Mouse (Mus musculus) forebrain, postnatal 0 days (tissue): ENCODE results near the gene Pcsk2. TPM values are rescaled to one million over a fixed set of nuclear protein-coding genes. Genes with fewer than 3 reads are reported as not detected.
A peak's percentile ranks its signal among the peaks of the same experiment; 100 is the strongest.

Experiments
- ATAC-seq: fragments of 200-750 bp; cut with Nextera tagmentation; 2 replicates; pipeline ENCODE4 v1.8.0; 2017; ENCODE audit warnings: mild to moderate bottlenecking, moderate library complexity
- DNase-seq: peaks from one replicate; pipeline ENCODE4 v3.0.0-alpha.2; 2015
- H3K27ac ChIP-seq: fragments of 300-500 bp; sonication (generic); 2 replicates; pipeline ENCODE4 v1.5.1; 2014; ENCODE audit warnings: low read depth, mild to moderate bottlenecking, antibody characterized with exemption, low read length, moderate library complexity, mixed read lengths
- H3K27me3 ChIP-seq: fragments of 300-500 bp; sonication (generic); 2 replicates; pipeline ENCODE4 v1.6.1; 2014; ENCODE audit warnings: mild to moderate bottlenecking, low read length, mixed read lengths; ENCODE audit not compliant: insufficient read depth
- H3K36me3 ChIP-seq: fragments of 300-500 bp; sonication (generic); 2 replicates; pipeline ENCODE4 v1.6.1; 2014; ENCODE audit warnings: mild to moderate bottlenecking, moderate library complexity; ENCODE audit not compliant: insufficient read depth
- H3K4me1 ChIP-seq: fragments of 300-500 bp; sonication (generic); 2 replicates; pipeline ENCODE4 v1.6.1; 2014; ENCODE audit warnings: antibody characterized with exemption; ENCODE audit not compliant: insufficient read depth
- H3K4me2 ChIP-seq: fragments of 300-500 bp; sonication (generic); 2 replicates; pipeline ENCODE4 v1.6.1; 2014; ENCODE audit warnings: low read depth, mild to moderate bottlenecking, moderate library complexity
- H3K4me3 ChIP-seq: fragments of 300-500 bp; sonication (generic); 2 replicates; pipeline ENCODE4 v1.5.1; 2014; ENCODE audit warnings: low read depth, low read length, mixed read lengths
- H3K9ac ChIP-seq: fragments of 300-500 bp; sonication (generic); 2 replicates; pipeline ENCODE4 v1.6.1; 2014; ENCODE audit warnings: mild to moderate bottlenecking
- H3K9me3 ChIP-seq: fragments of 300-500 bp; sonication (generic); 2 replicates; pipeline ENCODE4 v1.6.1; 2016; ENCODE audit warnings: low read length
- CTCF ChIP-seq: sonication (generic); IDR thresholded peaks from 2 replicates; pipeline ENCODE4 v1.5.1; 2016; ENCODE audit warnings: antibody characterized with exemption, control low read depth, low read depth
- WGBS: fragments of 180-500 bp; shearing (Covaris S2); extraction: QIAGEN DNeasy Blood & Tissue Kit; methylation state at CpG from one replicate; pipeline ENCODE4 v1.1.7; 2014; 5-methylcytosine and 5-hydroxymethylcytosine counted together
- polyA plus RNA-seq: library from polyadenylated mRNA; unstranded; fragments of >200 nt; fragmentation: Nextera tagmentation; extraction: Ambion mirVana; gene quantifications from 2 replicates; pipeline ENCODE4 v1.2.1, GENCODE M21; 2015
- total RNA-seq: library from RNA; depleted of rRNA; stranded (reverse); fragments of >200 nt; gene quantifications from 2 replicates; pipeline ENCODE4 v1.2.3, GENCODE M21; 2014

Gene Pcsk2
- total and polyA plus RNA-seq, 2 experiments from 2014 or later = 25.7 to 41.3 TPM

DNA sequence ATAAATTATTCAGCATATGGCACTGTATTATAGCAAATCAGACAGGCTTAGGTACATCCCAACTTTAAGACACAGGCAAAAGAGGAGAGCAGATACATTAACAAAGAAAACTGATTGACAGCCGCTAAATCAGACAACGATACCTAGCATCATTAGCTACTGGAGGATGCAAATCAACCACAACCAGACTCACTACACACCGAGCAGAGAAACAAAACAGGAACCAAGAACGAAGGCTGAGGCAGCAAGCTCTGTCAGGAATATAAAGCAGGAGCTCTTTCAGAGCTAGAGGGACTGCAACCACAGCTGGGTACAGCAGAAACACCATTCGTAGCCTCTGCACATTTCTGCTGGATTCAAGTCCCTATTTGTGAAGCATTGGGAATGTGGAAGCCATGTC, 298.8 kb downstream of the Pcsk2 start:
- Histone ChIP-seq H3K9ac (no peak overlapping the region), H3K27ac (no peak overlapping the region), H3K9me3 (no peaks in the 10 kb centered on the region), H3K4me1 (no peaks in the 10 kb centered on the region), H3K4me3 (no peak overlapping the region), H3K4me2 (no peak overlapping the region), H3K36me3 (no peaks in the 10 kb centered on the region), H3K27me3 (no peaks in the 10 kb centered on the region)
- TF ChIP-seq CTCF = no peak
- no peak for DNase-seq
- WGBS = 64% methylated on average over 5 of the region's 5 CpGs
- ATAC-seq = no peak

DNA sequence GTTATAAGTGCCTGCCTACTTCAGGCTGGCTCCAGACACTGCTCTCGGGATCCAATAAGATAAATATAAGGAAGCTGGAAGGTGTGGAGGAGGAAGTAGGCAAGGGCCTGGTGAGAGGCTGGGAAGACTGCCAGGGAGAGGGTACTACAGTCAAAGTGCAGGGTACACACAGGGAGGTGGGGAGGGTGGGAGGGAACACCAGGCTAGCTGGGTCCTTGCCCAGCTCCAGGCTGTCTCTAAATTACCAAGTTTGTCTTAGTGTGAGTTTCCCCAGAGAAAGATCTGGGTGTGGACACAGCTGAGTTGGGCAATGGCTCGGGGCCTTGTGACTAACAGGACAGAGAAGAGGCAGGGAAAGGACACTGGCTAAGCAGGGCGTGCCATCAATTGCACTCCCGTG, 300.8 kb downstream of the Pcsk2 start:
- DNase-seq = no peak
- WGBS = 73% methylated on average over 4 of the region's 4 CpGs

DNA sequence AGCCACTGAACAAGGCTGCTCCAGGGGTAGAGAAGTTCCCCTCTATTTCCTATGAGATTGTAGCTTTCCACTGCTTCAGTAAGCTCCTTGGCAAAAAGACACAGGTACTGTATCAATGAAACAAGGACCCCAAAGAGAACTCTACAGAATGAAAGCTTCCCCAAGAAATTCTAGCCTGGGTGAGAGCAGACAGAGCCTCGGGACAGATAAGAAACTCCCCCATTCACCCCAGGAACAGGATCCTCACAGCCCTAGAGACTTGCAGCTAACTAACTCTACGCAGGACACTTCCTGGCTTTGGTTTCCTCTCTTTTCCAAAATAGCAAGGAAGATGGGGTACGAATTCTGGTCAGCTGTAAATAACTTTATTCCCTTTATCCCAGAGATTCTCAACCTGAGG, 301.3 kb downstream of the Pcsk2 start:
- no peak overlapping the region for H3K9ac ChIP-seq
- H3K27ac ChIP-seq = no peak overlapping the region
- no peak for ATAC-seq
- 79% methylated on average over 3 of the region's 3 CpGs for WGBS
- no peak for DNase-seq
- no peaks in the 10 kb centered on the region for H3K9me3 ChIP-seq
- no peak overlapping the region for H3K4me2 ChIP-seq
- H3K4me3 ChIP-seq = no peak overlapping the region
- H3K27me3 ChIP-seq = no peaks in the 10 kb centered on the region
- H3K4me1 ChIP-seq = peaks cover 10% of the 10 kb centered on the region; the same call in 1 of the 2 replicates
- H3K36me3 ChIP-seq = no peaks in the 10 kb centered on the region
- TF ChIP-seq CTCF = no peak

More for the DNA sequence above, 300.8 kb downstream of the Pcsk2 start:
- TF ChIP-seq CTCF = no peak
- Histone ChIP-seq H3K27me3 (no peaks in the 10 kb centered on the region), H3K9ac (no peak overlapping the region), H3K9me3 (no peaks in the 10 kb centered on the region), H3K36me3 (no peaks in the 10 kb centered on the region), H3K4me1 (peaks cover 8% of the 10 kb centered on the region; the same call in 1 of the 2 replicates), H3K4me2 (no peak overlapping the region), H3K27ac (no peak overlapping the region), H3K4me3 (no peak overlapping the region)
- no peak for ATAC-seq

DNA sequence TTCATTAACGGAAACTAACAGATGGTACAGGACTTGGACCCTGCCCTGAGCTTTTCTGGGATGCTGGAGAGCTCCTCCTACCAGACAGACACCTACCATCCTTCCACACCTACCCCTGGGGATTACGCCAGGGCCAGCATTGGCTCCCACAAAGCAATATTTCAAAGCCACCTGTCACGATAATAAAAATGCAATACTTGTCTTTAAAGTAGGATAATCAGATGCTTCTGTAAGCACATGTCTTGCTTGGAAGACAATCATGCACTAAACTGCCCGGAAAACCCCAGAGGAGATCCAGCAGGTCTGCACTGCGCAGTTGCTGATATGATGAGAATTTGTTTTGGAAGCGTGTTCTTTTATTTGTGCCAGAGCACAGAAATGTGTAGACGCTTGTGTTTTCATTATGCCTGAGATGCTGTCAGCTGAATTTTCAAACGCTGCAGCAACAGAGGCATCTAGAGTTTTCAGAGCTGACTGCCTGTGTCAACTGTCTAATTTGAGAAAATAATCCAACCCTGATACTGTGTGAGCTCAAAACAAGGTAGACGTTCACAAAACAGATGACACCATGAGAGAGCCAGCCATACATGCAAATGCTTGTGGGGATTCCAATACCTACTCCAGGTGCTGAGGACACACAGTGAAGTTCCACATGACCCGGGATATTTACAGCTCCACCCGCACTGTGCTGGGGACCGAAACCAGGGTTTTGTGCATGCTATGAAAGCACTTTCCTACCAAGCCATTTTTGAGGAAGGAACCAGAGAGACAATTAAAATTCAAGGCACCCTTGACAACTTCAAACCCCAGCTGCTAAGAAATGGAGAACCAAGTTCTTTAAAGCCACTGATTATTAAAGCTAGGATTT, 305.6 kb downstream of the Pcsk2 start:
- Histone ChIP-seq H3K4me3 (no peak overlapping the region), H3K4me1 (peaks cover 10% of the 10 kb centered on the region; the same call in 1 of the 2 replicates), H3K9ac (no peak overlapping the region), H3K27me3 (no peaks in the 10 kb centered on the region), H3K36me3 (no peaks in the 10 kb centered on the region), H3K4me2 (peak overlapping the region; percentile 10; the same call in 1 of the 2 replicates), H3K9me3 (no peaks in the 10 kb centered on the region), H3K27ac (0 out of 2 replicates have a peak overlapping the region, but pooled peaks have one; percentile 30)
- no peak for TF ChIP-seq CTCF
- DNase-seq (peak; percentile 70), ATAC-seq (peak; percentile 90)
- 52% methylated on average over 12 of the region's 12 CpGs for WGBS

DNA sequence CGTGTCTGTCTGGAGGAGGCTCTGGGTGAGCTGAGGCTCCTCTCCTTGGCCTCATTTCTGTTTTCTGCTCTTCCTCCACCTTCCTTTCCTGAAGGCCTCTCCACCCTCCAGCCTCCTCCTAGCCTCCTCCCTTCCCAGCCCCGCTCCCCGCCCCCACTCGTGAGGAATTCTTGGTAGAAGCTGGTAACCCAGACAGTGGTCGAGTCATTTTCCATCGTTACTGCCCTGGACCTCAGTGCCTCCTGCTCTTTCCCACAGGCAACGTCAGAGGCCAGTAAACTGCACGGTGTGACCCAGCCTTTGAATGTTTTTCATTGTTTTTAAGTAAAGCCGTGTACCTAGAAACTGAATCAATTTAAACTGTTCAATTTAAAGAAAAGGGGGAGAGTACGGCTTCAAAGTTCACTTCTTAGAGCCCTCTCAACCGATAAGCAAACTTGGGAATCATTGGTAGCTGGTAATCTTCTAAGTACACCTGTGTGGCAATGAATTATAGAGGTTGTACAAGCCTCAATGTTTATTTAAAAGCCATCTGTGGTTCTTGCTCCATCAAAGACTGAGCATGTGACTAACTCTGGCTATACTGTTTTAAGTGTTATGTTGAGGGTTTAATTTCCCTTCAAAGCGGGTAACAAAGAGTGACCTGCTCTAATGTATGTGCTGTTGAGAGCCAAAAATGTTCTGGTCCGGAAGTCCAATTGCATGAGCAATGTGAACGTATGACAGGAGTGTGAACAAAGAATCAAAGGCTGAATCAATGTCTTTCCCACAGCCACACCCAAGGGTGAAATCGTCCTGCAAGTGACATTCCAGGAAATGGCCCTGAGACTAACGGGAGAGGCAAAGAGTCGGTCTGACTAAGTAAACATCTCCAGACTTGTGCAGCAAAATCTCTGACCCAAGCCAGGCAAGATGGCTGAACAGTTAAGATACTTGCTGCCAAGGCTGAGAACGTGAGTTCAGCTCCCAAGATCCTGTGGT, 306.6 kb downstream of the Pcsk2 start:
- no peak overlapping the region for H3K27ac ChIP-seq
- H3K9ac ChIP-seq = no peak overlapping the region
- no peaks in the 10 kb centered on the region for H3K36me3 ChIP-seq
- no peak for TF ChIP-seq CTCF
- H3K4me3 ChIP-seq = no peak overlapping the region
- 0 out of 2 replicates have a peak overlapping the region, but pooled peaks have one; percentile 10 for H3K4me2 ChIP-seq
- H3K4me1 ChIP-seq = peaks cover 10% of the 10 kb centered on the region; the same call in 1 of the 2 replicates
- 64% methylated on average over 18 of the region's 18 CpGs for WGBS
- H3K9me3 ChIP-seq = no peaks in the 10 kb centered on the region
- no peak for DNase-seq
- no peak for ATAC-seq
- H3K27me3 ChIP-seq = no peaks in the 10 kb centered on the region

DNA sequence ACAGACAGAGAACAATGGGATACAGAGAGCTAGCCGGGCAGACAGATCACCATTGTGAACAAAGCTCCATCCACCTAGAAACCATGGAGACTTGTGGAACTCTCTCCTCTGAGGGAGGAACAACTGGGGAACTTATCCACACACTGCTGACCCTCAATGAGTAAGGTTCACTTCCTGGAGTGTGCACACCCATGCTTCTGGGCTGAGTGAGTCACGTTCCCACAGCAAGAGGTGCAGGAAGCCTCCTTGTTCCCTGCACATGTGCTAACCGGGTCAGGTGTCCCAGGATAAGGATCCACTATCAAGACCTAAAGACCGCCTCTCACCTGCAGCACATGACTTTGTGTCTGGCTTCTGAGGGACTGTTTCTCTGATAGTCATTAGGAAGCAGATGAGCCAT, 307.5 kb downstream of the Pcsk2 start:
- ATAC-seq = no peak

More for the DNA sequence above, 307.5 kb downstream of the Pcsk2 start:
- no peak for TF ChIP-seq CTCF
- no peak overlapping the region for H3K4me2 ChIP-seq
- H3K4me3 ChIP-seq = no peak overlapping the region
- no peaks in the 10 kb centered on the region for H3K27me3 ChIP-seq
- H3K9ac ChIP-seq = no peak overlapping the region
- no peaks in the 10 kb centered on the region for H3K36me3 ChIP-seq
- H3K27ac ChIP-seq = no peak overlapping the region
- WGBS = 78% methylated on average over 4 of the region's 4 CpGs
- DNase-seq = no peak
- peaks cover 10% of the 10 kb centered on the region; the same call in 1 of the 2 replicates for H3K4me1 ChIP-seq
- no peaks in the 10 kb centered on the region for H3K9me3 ChIP-seq
